Mouse (Mus musculus): Measurements from ENCODE around the gene Riox1. TPM values are rescaled to one million over a fixed set of nuclear protein-coding genes. Genes with fewer than 3 reads are reported as not detected.

The Riox1 gene
- total and polyA plus RNA-seq, 2 experiments from 2014 or later = 11.3 to 28.8 TPM

DNA sequence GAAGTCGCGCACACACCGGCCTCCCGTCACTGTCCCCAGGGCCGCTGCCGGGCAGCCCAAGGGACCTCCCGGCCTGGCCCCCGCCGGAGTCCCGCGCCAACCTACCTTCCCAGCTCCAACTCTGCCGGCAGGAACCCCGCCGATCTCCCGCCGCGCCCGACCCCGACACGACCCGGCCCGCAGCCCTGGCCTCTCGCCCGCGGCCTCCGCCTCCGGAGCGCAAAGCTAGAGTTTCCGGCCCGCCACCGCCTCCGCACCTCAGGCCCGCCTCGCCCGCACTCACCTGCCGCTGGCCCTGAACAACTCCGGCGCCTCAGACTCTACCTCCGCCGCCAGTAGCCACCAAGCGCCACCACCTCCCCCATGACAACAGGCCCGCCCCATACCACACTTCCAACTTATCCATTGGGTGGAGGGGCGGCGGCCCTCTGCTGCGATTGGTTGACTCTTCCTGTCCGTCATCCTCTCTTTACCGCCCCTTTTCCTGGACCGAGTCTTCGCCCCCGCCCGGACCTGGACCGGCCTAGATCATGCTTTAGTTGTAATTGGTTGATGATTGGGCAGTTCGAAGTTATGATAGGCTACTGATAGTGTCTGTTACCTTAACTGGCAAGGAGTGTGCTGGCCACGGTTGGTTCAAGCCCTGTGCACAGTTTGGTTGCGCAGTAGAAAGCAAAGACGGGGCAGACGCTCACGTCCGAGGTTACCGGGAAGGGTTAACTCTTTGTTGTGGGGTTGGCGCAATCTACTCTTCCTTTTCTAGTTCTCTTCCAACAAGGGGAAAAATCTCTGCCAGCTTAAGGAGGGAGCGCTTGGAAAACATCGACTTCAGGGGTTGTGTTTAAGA lies 28.6 kb upstream of the Riox1 start, which contains the start of gene Numb:
Numb (minus strand) TSS at position 400 of the 847 bp plus-strand sequence.
- Histone ChIP-seq H3K4me3 (ENCODE audit: low read length) (peak within 1 kb of the TSS; percentile 92), H3K9ac (replicated peaks; ENCODE audit: low read length) (peak within 1 kb of the TSS; percentile 69), H3K9me3 (ENCODE audit: low read length) (no peaks in the 10 kb centered on the region), H3K27me3 (ENCODE audit: insufficient read depth, low read length) (no peaks in the 10 kb centered on the region), H3K4me2 (ENCODE audit: low read depth, low read length) (peak within 1 kb of the TSS; percentile 83), H3K4me1 (ENCODE audit: insufficient read depth, low read length) (no peaks in the 10 kb centered on the region), H3K27ac (peak within 1 kb of the TSS; percentile 62), H3K36me3 (ENCODE audit: insufficient read depth, low read length) (no peaks in the 10 kb centered on the region)
- WGBS = under 1% methylated on average over 58 of the region's 63 CpGs
- ATAC-seq (peak; percentile 100), DNase-seq (ENCODE audit: low spot score) (peak; percentile 98)
- TF ChIP-seq CTCF (IDR thresholded peaks at IDR 0.05; ENCODE audit: low read depth) = no peak

DNA sequence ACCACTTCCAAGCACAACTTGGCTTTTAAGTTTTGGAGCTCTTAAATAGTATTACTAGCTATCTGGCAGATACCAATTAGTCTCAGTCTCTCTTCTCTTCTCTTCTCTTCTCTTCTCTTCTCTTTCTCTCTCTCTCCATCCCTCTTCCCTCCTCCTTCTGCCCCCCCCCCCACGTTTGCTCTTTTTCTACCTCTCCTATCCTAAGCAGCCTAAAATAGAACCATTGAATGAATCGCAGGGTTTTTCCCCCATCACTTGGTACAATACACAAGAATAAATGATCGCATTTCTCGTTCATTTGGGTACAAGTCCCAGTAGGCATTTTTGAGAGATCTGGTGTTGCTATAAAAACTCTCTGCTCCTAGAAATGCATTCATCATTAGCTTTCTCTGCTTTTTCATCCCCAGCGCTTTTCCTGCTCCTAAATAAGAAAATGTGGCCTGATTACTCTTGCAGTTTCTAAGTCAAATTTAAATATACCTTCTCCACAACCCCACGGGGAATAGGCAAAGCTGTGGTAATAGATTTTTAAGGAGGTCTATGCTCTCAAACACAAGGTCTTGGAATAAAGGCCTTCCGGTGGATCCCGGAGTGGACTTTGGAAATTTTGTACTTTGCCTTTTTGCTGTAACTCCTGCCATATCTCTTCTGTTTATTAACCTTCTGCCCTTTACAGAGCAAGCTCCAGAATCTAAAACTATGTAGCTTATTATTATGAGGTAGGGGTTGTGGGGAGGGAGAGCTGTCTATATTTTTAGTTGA lies 27.5 kb upstream of the Riox1 start:
- ATAC-seq (no peak), DNase-seq (ENCODE audit: low spot score) (no peak)
- H3K4me2 ChIP-seq (ENCODE audit: low read depth, low read length) = peak overlapping the region; percentile 48
- H3K4me3 ChIP-seq (ENCODE audit: low read length) = peak overlapping the region; percentile 92
- WGBS = 38% methylated on average over 8 of the region's 8 CpGs
- H3K36me3 ChIP-seq (ENCODE audit: insufficient read depth, low read length) = no peaks in the 10 kb centered on the region
- TF ChIP-seq CTCF (IDR thresholded peaks at IDR 0.05; ENCODE audit: low read depth) = no peak
- H3K27ac ChIP-seq = no peak overlapping the region
- no peaks in the 10 kb centered on the region for H3K27me3 ChIP-seq (ENCODE audit: insufficient read depth, low read length)
- H3K4me1 ChIP-seq (ENCODE audit: insufficient read depth, low read length) = no peaks in the 10 kb centered on the region
- H3K9ac ChIP-seq (replicated peaks; ENCODE audit: low read length) = no peak overlapping the region
- no peaks in the 10 kb centered on the region for H3K9me3 ChIP-seq (ENCODE audit: low read length)

- Histone ChIP-seq H3K4me2 (ENCODE audit: low read depth, low read length) (no peak overlapping the region), H3K27me3 (ENCODE audit: insufficient read depth, low read length) (no peaks in the 10 kb centered on the region), H3K4me3 (ENCODE audit: low read length) (no peak overlapping the region), H3K27ac (no peak overlapping the region), H3K36me3 (ENCODE audit: insufficient read depth, low read length) (no peaks in the 10 kb centered on the region), H3K9me3 (ENCODE audit: low read length) (no peaks in the 10 kb centered on the region), H3K4me1 (ENCODE audit: insufficient read depth, low read length) (no peaks in the 10 kb centered on the region), H3K9ac (replicated peaks; ENCODE audit: low read length) (no peak overlapping the region)
- DNase-seq (ENCODE audit: low spot score) = no peak
- WGBS = 94% methylated on average over 1 of the region's 1 CpGs
- TF ChIP-seq CTCF (IDR thresholded peaks at IDR 0.05; ENCODE audit: low read depth) = no peak
- ATAC-seq = no peak
Observed at GRCm38 (mm10) chr12:83923486-83923859, 26.9 kb upstream of the Riox1 start.

DNA sequence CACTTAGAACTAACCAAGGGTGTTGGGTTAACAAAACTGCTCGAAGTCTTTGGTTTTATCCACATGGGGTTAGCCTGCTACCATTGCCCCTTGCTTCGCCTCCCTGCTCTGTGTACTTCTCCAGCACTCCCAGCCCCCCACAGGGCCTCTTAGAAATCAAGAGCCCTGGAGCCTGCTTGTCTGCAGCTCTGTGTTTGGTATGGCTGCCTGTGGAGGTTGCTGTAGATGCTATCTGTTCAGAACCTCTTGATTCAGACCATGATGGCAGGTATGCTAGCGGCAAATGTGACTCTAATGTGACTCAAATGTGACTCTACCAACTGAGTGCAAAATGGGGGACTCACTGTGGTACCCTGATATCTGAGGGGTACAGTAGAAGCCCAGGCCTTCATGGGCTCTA lies 26.1 kb upstream of the Riox1 start:
- H3K9ac ChIP-seq (replicated peaks; ENCODE audit: low read length) = no peak overlapping the region
- DNase-seq (ENCODE audit: low spot score) (no peak), ATAC-seq (no peak)
- no peaks in the 10 kb centered on the region for H3K9me3 ChIP-seq (ENCODE audit: low read length)
- TF ChIP-seq CTCF (IDR thresholded peaks at IDR 0.05; ENCODE audit: low read depth) = no peak
- WGBS = 61% methylated on average over 3 of the region's 3 CpGs
- no peak overlapping the region for H3K27ac ChIP-seq
- H3K27me3 ChIP-seq (ENCODE audit: insufficient read depth, low read length) = no peaks in the 10 kb centered on the region
- no peaks in the 10 kb centered on the region for H3K4me1 ChIP-seq (ENCODE audit: insufficient read depth, low read length)
- H3K4me3 ChIP-seq (ENCODE audit: low read length) = no peak overlapping the region
- no peaks in the 10 kb centered on the region for H3K36me3 ChIP-seq (ENCODE audit: insufficient read depth, low read length)
- no peak overlapping the region for H3K4me2 ChIP-seq (ENCODE audit: low read depth, low read length)

DNA sequence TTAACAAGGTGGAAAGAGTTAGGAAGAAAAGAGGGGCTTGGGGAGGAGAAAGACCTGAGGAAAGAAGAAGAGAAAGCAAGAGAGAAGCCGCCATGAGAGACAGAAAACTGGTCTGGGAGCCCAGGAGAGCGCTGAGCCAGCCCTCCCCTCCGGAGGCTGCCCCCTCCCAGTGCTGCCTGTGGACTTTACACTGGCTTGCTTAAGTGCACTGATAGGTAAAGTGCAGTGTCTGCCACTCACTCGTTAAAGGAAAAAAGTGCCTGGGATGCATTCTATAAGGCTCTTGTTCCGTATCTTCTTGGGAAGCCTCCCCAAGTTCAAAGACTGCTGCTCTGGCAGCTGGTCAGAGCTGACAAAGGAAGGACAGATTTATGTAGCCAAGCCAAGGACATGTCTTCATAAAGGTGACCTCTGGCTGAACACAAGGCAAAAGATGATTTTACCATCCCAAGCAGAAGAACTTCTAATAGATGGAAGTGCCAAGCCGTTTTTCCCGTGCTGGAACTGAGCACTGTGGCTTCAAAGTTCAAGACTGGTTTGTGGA lies 25.2 kb upstream of the Riox1 start:
- H3K36me3 ChIP-seq (ENCODE audit: insufficient read depth, low read length) = no peaks in the 10 kb centered on the region
- no peak overlapping the region for H3K27ac ChIP-seq
- TF ChIP-seq CTCF (IDR thresholded peaks at IDR 0.05; ENCODE audit: low read depth) = no peak
- no peak overlapping the region for H3K4me2 ChIP-seq (ENCODE audit: low read depth, low read length)
- ATAC-seq (no peak), DNase-seq (ENCODE audit: low spot score) (no peak)
- no peaks in the 10 kb centered on the region for H3K9me3 ChIP-seq (ENCODE audit: low read length)
- no peak overlapping the region for H3K4me3 ChIP-seq (ENCODE audit: low read length)
- no peak overlapping the region for H3K9ac ChIP-seq (replicated peaks; ENCODE audit: low read length)
- 69% methylated on average over 7 of the region's 7 CpGs for WGBS
- no peaks in the 10 kb centered on the region for H3K27me3 ChIP-seq (ENCODE audit: insufficient read depth, low read length)
- no peaks in the 10 kb centered on the region for H3K4me1 ChIP-seq (ENCODE audit: insufficient read depth, low read length)

DNA sequence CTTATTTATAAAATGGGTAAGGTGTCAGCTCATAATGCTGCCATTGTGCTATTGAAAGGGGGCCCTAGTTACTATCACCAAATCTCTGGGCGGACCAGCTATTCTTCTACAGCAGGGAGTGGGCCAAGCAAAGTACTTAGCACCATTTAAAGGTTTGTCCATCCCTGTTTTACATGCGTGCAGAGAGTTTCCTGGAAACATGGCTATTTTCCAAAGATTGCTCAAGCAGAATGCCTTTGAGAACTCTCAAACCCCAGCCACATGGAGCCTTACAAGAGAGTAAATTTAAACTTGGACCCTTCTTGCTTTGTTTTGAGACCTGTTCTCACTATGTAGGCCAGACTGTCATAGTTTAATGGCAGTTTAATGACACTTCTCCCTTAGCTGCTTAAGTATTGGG lies 24.3 kb upstream of the Riox1 start:
- H3K4me1 ChIP-seq (ENCODE audit: insufficient read depth, low read length) = no peaks in the 10 kb centered on the region
- DNase-seq (ENCODE audit: low spot score) (no peak), ATAC-seq (no peak)
- no peaks in the 10 kb centered on the region for H3K36me3 ChIP-seq (ENCODE audit: insufficient read depth, low read length)
- no peak for TF ChIP-seq CTCF (IDR thresholded peaks at IDR 0.05; ENCODE audit: low read depth)
- H3K27ac ChIP-seq = no peak overlapping the region
- no peak overlapping the region for H3K4me3 ChIP-seq (ENCODE audit: low read length)
- no peaks in the 10 kb centered on the region for H3K9me3 ChIP-seq (ENCODE audit: low read length)
- no peak overlapping the region for H3K4me2 ChIP-seq (ENCODE audit: low read depth, low read length)
- 60% methylated on average over 2 of the region's 2 CpGs for WGBS
- H3K9ac ChIP-seq (replicated peaks; ENCODE audit: low read length) = no peak overlapping the region
- H3K27me3 ChIP-seq (ENCODE audit: insufficient read depth, low read length) = no peaks in the 10 kb centered on the region

Measured in hindbrain, postnatal 0 days (tissue).